Mouse (Mus musculus) cortical plate, adult 2 months (tissue): ENCODE results near the gene Lrrc15.

Experiments used
- CTCF ChIP-seq: fragments of 200-500 bp; IDR thresholded peaks from 2 replicates; pipeline ENCODE4 v1.5.1; 2011; ENCODE audit warnings: mild to moderate bottlenecking, control low read depth, low read length; ENCODE audit not compliant: insufficient read depth; ENCODE audit errors: extremely low read depth
- POLR2A ChIP-seq: fragments of 200-500 bp; IDR thresholded peaks from 2 replicates; pipeline ENCODE4 v1.6.1; 2011; ENCODE audit warnings: mild to moderate bottlenecking, low read length, control low read depth; ENCODE audit not compliant: insufficient read depth; ENCODE audit errors: extremely low read depth

DNA sequence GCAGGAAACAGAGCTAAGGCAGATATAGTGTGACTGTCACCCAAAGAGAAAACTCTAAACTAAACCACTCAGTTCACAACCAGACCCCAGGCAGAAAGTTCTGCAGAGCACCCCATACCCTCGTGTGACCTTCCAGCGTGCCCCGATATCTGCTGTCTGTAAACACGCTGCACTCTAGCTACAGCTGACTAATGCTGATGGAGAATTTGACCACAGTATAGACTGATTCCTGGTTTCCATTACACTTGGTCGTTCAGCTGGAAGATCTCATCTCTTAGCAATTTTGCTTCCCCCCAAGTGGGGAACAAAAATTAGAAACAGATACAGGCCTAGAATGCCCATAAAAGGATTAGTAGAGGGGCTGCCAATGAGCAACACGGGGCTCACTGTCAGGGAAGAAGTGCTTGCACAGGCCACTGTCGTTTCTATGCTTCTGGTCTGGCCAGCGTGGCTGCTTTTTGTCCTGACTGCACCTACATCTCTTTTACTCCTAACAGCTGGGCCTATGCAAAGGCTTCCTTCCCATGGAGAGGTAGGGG, 11.8 kb downstream of the Lrrc15 start:
- TF ChIP-seq POLR2A (no peak), CTCF (no peak)
